Mouse (Mus musculus): Measurements from ENCODE around the gene Irf1. TPM values are rescaled to one million over a fixed set of nuclear protein-coding genes. Genes with fewer than 3 reads are reported as not detected.

Gene Irf1
- total and polyA plus RNA-seq, 3 experiments: 17.8 to 64.9 (median 23.6) TPM

GRCm38 (mm10) chr11:53811312-53811711 lies 41.5 kb downstream of the Irf1 start:
- Histone ChIP-seq H3K9me3 (replicated peaks; ENCODE audit: low read length) (no peaks in the 10 kb centered on the region), H3K9ac (ENCODE audit: insufficient read depth, low read depth) (no peak overlapping the region), H3K27me3 (replicated peaks) (no peaks in the 10 kb centered on the region), H3K4me3 (replicated peaks in 1 of 3; ENCODE audit: low read depth in 2 of 3, low read length in 2 of 3, poor library complexity in 1 of 3) (no peak overlapping the region), H3K4me1 (ENCODE audit: control insufficient read depth in 1 of 2, insufficient read depth in 2 of 2) (peaks cover 30 to 61% of the 10 kb centered on the region in 2 experiments), H3K79me2 (replicated peaks; ENCODE audit: control insufficient read depth, extremely low read depth, insufficient read depth, poor library complexity, severe bottlenecking) (no peaks in the 10 kb centered on the region), H3K4me2 (ENCODE audit: insufficient read depth, low read depth, poor library complexity, severe bottlenecking) (no peak overlapping the region), H3K36me3 (replicated peaks in 1 of 2; ENCODE audit: control insufficient read depth in 1 of 2, insufficient read depth in 1 of 2, low read length in 1 of 2) (no peaks in the 10 kb centered on the region), H3K27ac (ENCODE audit: insufficient read depth, low read depth) (no peak overlapping the region)
- dilution Hi-C loops (cut with MboI; ENCODE audit: extremely low pct_ligation_motif_present, extremely low pct_unique_long_range_greater_than_20kb, low sequenced_read_pairs): no loop called here
- TF ChIP-seq MEF2A (IDR thresholded peaks at IDR 0.05; ENCODE audit: borderline replicate concordance, low read depth, low read length) (0 out of 2 replicates have a peak, but pooled peaks have one; percentile 31), GABPA (IDR thresholded peaks at IDR 0.05; ENCODE audit: insufficient replicate concordance, low read depth, low read length) (no peak), JUN (IDR thresholded peaks at IDR 0.05; ENCODE audit: insufficient read depth, low read depth, low read length) (no peak), IRF4 (IDR thresholded peaks at IDR 0.05; ENCODE audit: low read depth, low read length) (peak; percentile 77), ZNF384 (IDR thresholded peaks at IDR 0.05; ENCODE audit: low read depth, low read length) (peak; percentile 86), EP300 (IDR thresholded peaks at IDR 0.05; ENCODE audit: low read length) (0 out of 2 replicates have a peak, but pooled peaks have one; percentile 11), USF2 (conservative IDR thresholded peaks at IDR 0.05; ENCODE audit: low read depth, low read length) (no peak), JUND (conservative IDR thresholded peaks at IDR 0.05; ENCODE audit: low read depth, low read length) (0 out of 2 replicates have a peak, but pooled peaks have one; percentile 10)
- no peak for DNase-seq (ENCODE audit: extremely low read depth)
- in situ Hi-C loops (cut with MboI; ENCODE audit: low pct_ligation_motif_present, low pct_unique_long_range_greater_than_20kb, low sequenced_read_pairs): no loop called here

GRCm38 (mm10) chr11:53813001-53813868 lies 43.4 kb downstream of the Irf1 start:
- H3K9me3 ChIP-seq (replicated peaks; ENCODE audit: low read length): no peaks in the 10 kb centered on the region
- TF ChIP-seq TCF12 (IDR thresholded peaks at IDR 0.05; ENCODE audit: low read depth, low read length) (peak; percentile 47; the same call in 1 of the 2 replicates), CTCF (conservative IDR thresholded peaks at IDR 0.05 in 1 of 2, IDR thresholded peaks at IDR 0.05 in 1 of 2; ENCODE audit: low read depth in 2 of 2, low read length in 2 of 2) (peak in 1 of 2 experiments; percentile 11; a peak in 1 of 4 replicates), NELFE (IDR thresholded peaks at IDR 0.05; ENCODE audit: low read depth, low read length) (0 out of 2 replicates have a peak, but pooled peaks have one; percentile 10), ZMIZ1 (IDR thresholded peaks at IDR 0.05; ENCODE audit: low read depth, low read length) (peak; percentile 63), ELF1 (IDR thresholded peaks at IDR 0.05; ENCODE audit: low read depth, low read length) (0 out of 2 replicates have a peak, but pooled peaks have one; percentile 25), MXI1 (IDR thresholded peaks at IDR 0.05; ENCODE audit: low read depth, low read length) (peak; percentile 35; the same call in 1 of the 2 replicates), MEF2A (IDR thresholded peaks at IDR 0.05; ENCODE audit: borderline replicate concordance, low read depth, low read length) (peak; percentile 67; the same call in 1 of the 2 replicates), EP300 (IDR thresholded peaks at IDR 0.05; ENCODE audit: low read length) (peak; percentile 72), RCOR1 (conservative IDR thresholded peaks at IDR 0.05; ENCODE audit: low read depth, low read length) (peak; percentile 71), MAFK (IDR thresholded peaks at IDR 0.05; ENCODE audit: insufficient replicate concordance, low read length) (no peak), ZNF384 (IDR thresholded peaks at IDR 0.05; ENCODE audit: low read depth, low read length) (no peak), TBP (conservative IDR thresholded peaks at IDR 0.05; ENCODE audit: low read depth, low read length) (no peak), KAT2A (IDR thresholded peaks at IDR 0.05; ENCODE audit: insufficient replicate concordance, low read length) (0 out of 2 replicates have a peak, but pooled peaks have one; percentile 51), CHD2 (IDR thresholded peaks at IDR 0.05; ENCODE audit: low read length) (peak; percentile 52), SIN3A (IDR thresholded peaks at IDR 0.05; ENCODE audit: low read length) (peak; percentile 27; the same call in 1 of the 2 replicates), BHLHE40 (IDR thresholded peaks at IDR 0.05; ENCODE audit: low read depth, low read length) (peak; percentile 63), ETS1 (conservative IDR thresholded peaks at IDR 0.05; ENCODE audit: low read depth, low read length) (peak; percentile 68; the same call in 1 of the 2 replicates), CHD1 (IDR thresholded peaks at IDR 0.05; ENCODE audit: low read depth, low read length) (peak; percentile 89), E2F4 (IDR thresholded peaks at IDR 0.05; ENCODE audit: insufficient replicate concordance, low read depth, low read length) (no peak), UBTF (IDR thresholded peaks at IDR 0.05; ENCODE audit: low read depth, low read length) (no peak), IRF4 (IDR thresholded peaks at IDR 0.05; ENCODE audit: low read depth, low read length) (peak; percentile 58)
- dilution Hi-C loops (cut with MboI; ENCODE audit: extremely low pct_ligation_motif_present, extremely low pct_unique_long_range_greater_than_20kb, low sequenced_read_pairs): no loop called here
- no peak overlapping the region for H3K4me3 ChIP-seq (replicated peaks in 1 of 3; ENCODE audit: low read depth in 2 of 3, low read length in 2 of 3, poor library complexity in 1 of 3)
- peak overlapping the region; percentile 10; the same call in 1 of the 2 replicates for H3K27ac ChIP-seq (ENCODE audit: insufficient read depth, low read depth)
- H3K4me1 ChIP-seq (ENCODE audit: control insufficient read depth in 1 of 2, insufficient read depth in 2 of 2): peaks cover 43 to 77% of the 10 kb centered on the region in 2 experiments
- in situ Hi-C loops (cut with MboI; ENCODE audit: low pct_ligation_motif_present, low pct_unique_long_range_greater_than_20kb, low sequenced_read_pairs): no loop called here
- H3K36me3 ChIP-seq (replicated peaks in 1 of 2; ENCODE audit: control insufficient read depth in 1 of 2, insufficient read depth in 1 of 2, low read length in 1 of 2): no peaks in the 10 kb centered on the region
- no peak overlapping the region for H3K9ac ChIP-seq (ENCODE audit: insufficient read depth, low read depth)
- peak overlapping the region; percentile 9; the same call in 1 of the 2 replicates for H3K4me2 ChIP-seq (ENCODE audit: insufficient read depth, low read depth, poor library complexity, severe bottlenecking)
- H3K79me2 ChIP-seq (replicated peaks; ENCODE audit: control insufficient read depth, extremely low read depth, insufficient read depth, poor library complexity, severe bottlenecking): no peaks in the 10 kb centered on the region
- peak; percentile 45 for DNase-seq (ENCODE audit: extremely low read depth)
- H3K27me3 ChIP-seq (replicated peaks): no peaks in the 10 kb centered on the region
